In the genomic region with DNA sequence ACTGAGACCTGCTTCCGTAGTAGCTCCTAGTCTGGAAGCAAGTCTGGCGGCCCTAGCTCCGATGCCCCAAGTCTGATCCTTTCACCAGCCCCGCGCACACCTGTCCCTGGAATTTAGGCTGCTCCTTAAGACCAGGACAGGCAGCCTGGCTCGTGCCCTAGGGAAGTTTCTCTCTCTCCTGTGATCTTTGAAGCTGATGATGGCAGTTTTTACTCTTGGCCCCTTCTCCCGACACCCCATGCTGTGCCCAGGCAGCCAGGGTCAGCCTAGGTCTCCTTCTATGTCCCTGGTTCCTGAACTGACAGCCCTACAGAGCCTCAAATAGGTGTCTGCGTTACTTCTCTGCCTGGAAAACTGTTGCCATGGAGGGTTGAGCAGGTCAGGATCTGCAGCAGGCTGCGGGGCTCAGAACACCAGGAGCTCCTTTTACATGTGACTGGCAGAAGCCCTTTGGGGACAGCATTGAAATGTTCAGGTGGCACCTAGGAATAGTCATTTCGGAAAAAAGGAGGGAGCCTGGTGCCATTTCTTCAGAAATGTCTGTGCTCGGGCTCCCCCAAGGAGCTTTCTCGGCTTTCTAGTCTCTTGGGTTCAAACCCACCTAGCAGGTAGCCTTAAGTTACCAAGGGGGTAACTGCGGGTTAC, we compare ENCODE assay signal across 9 mouse cellular contexts. TPM values are rescaled to one million over a fixed set of nuclear protein-coding genes. Genes with fewer than 3 reads are reported as not detected.
A peak's percentile ranks its signal among the peaks of the same experiment; 100 is the strongest.
DNase-seq lines count a peak whose midpoint lies in the region; ATAC-seq lines count a peak whose summit lies in the region.
"Had no signal": no experiment of that assay in that cellular context is flagged by ENCODE, and none has a peak within 500 bp of the region (broad histone marks: within the 10 kb centered on the region; RNA-seq: fewer than 3 reads in every experiment).

No protein-coding gene starts in this region.

- H3K9me3 ChIP-seq in kidney, embryonic 15.5 days (replicated peaks): no peaks in the 10 kb centered on the region
- no peaks in the 10 kb centered on the region for H3K9me3 ChIP-seq in embryonic facial prominence, embryonic 12.5 days
- H3K9me3 ChIP-seq in hindbrain, embryonic 13.5 days: no peaks in the 10 kb centered on the region
- no peaks in the 10 kb centered on the region for H3K9me3 ChIP-seq in midbrain, embryonic 15.5 days

- H3K27me3 ChIP-seq in kidney, embryonic 15.5 days: peaks cover 55% of the 10 kb centered on the region
- peaks cover 41% of the 10 kb centered on the region for H3K27me3 ChIP-seq in embryonic facial prominence, embryonic 12.5 days
- H3K27me3 ChIP-seq in hindbrain, embryonic 13.5 days: peaks cover 46% of the 10 kb centered on the region
- H3K27me3 ChIP-seq in midbrain, embryonic 15.5 days (replicated peaks): peaks cover 3% of the 10 kb centered on the region

- WGBS in kidney, embryonic 15.5 days: 12% methylated on average over 13 of the region's 13 CpGs
- 9% methylated on average over 13 of the region's 13 CpGs for WGBS in embryonic facial prominence, embryonic 12.5 days
- WGBS in hindbrain, embryonic 13.5 days: 11% methylated on average over 13 of the region's 13 CpGs
- 13% methylated on average over 13 of the region's 13 CpGs for WGBS in midbrain, embryonic 15.5 days

- H3K36me3 ChIP-seq in kidney, embryonic 15.5 days: no peaks in the 10 kb centered on the region
- no peaks in the 10 kb centered on the region for H3K36me3 ChIP-seq in embryonic facial prominence, embryonic 12.5 days
- no peaks in the 10 kb centered on the region for H3K36me3 ChIP-seq in hindbrain, embryonic 13.5 days
- no peaks in the 10 kb centered on the region for H3K36me3 ChIP-seq in midbrain, embryonic 15.5 days (replicated peaks)

- DNase-seq in kidney, postnatal 14 days: no peak
- no peak for DNase-seq in adipocyte (ENCODE audit: low spot score)
- no peak for DNase-seq in frontal cortex, postnatal 10 days (ENCODE audit: low spot score in 2 of 2)
- DNase-seq in urinary bladder, postnatal 36 days (ENCODE audit: low spot score in 2 of 2): no peak

- H3K9ac ChIP-seq in kidney, embryonic 15.5 days: peak overlapping the region; percentile 43; the same call in 1 of the 2 replicates
- H3K9ac ChIP-seq in embryonic facial prominence, embryonic 12.5 days: no peak overlapping the region
- H3K9ac ChIP-seq in hindbrain, embryonic 13.5 days: peak overlapping the region; percentile 76
- peak overlapping the region; percentile 66; the same call in 1 of the 2 replicates for H3K9ac ChIP-seq in midbrain, embryonic 15.5 days

- H3K27ac ChIP-seq in kidney, embryonic 15.5 days: no peak overlapping the region
- no peak overlapping the region for H3K27ac ChIP-seq in embryonic facial prominence, embryonic 12.5 days
- H3K27ac ChIP-seq in hindbrain, embryonic 13.5 days: no peak overlapping the region
- H3K27ac ChIP-seq in midbrain, embryonic 15.5 days: no peak overlapping the region

- H3K4me1 ChIP-seq in kidney, embryonic 15.5 days: peaks cover 16% of the 10 kb centered on the region
- H3K4me1 ChIP-seq in embryonic facial prominence, embryonic 12.5 days: no peaks in the 10 kb centered on the region
- peaks cover 21% of the 10 kb centered on the region for H3K4me1 ChIP-seq in hindbrain, embryonic 13.5 days (replicated peaks)
- peaks cover 19% of the 10 kb centered on the region for H3K4me1 ChIP-seq in midbrain, embryonic 15.5 days

- peak overlapping the region; percentile 88 for H3K4me2 ChIP-seq in kidney, embryonic 15.5 days
- H3K4me2 ChIP-seq in embryonic facial prominence, embryonic 12.5 days (replicated peaks): peak overlapping the region; percentile 89
- H3K4me2 ChIP-seq in hindbrain, embryonic 13.5 days: peak overlapping the region; percentile 87
- H3K4me2 ChIP-seq in midbrain, embryonic 15.5 days: peak overlapping the region; percentile 96

- ATAC-seq in kidney, embryonic 15.5 days (replicated peaks; ENCODE audit: low FRiP score): no peak
- no peak for ATAC-seq in embryonic facial prominence, embryonic 12.5 days (ENCODE audit: insufficient number of reproducible peaks, insufficient read depth, low FRiP score, low TSS enrichment)
- no peak for ATAC-seq in hindbrain, embryonic 13.5 days (ENCODE audit: low FRiP score)
- no peak for ATAC-seq in midbrain, embryonic 15.5 days (replicated peaks)

- H3K4me3 ChIP-seq in kidney, embryonic 15.5 days (replicated peaks): peak overlapping the region; percentile 48
- peak overlapping the region; percentile 41 for H3K4me3 ChIP-seq in embryonic facial prominence, embryonic 12.5 days
- peak overlapping the region; percentile 50 for H3K4me3 ChIP-seq in hindbrain, embryonic 13.5 days
- H3K4me3 ChIP-seq in midbrain, embryonic 15.5 days: peak overlapping the region; percentile 57

RNA-seq across cellular contexts. Expression of a gene that starts 0.7 kb away (rescaled TPM):
- 2.9 and 3.1 TPM in 2 replicates for polyA plus RNA-seq in kidney, embryonic 15.5 days (2015; fragmentation: Nextera tagmentation; extraction: Ambion mirVana)
- polyA plus RNA-seq in embryonic facial prominence, embryonic 12.5 days (2016; fragmentation: Nextera tagmentation; extraction: Ambion mirVana): 0.64 and 0.78 TPM in 2 replicates
- 7.5 and 9.3 TPM in 2 replicates for polyA plus RNA-seq in hindbrain, embryonic 13.5 days (2015; fragmentation: Nextera tagmentation; extraction: Ambion mirVana)
- 9.7 and 10.5 TPM in 2 replicates for polyA plus RNA-seq in midbrain, embryonic 15.5 days (2015; fragmentation: Nextera tagmentation; extraction: Ambion mirVana)
- polyA plus RNA-seq: liver, adult 2 months had no signal
